Mouse (Mus musculus) myocyte (in vitro differentiated cells): ENCODE data around the gene Ms4a2. TPM values are rescaled to one million over a fixed set of nuclear protein-coding genes. Genes with fewer than 3 reads are reported as not detected.

Experiments
- H3K27me3 ChIP-seq: one replicate; pipeline ENCODE4 v1.6.1; 2011; ENCODE audit not compliant: control insufficient read depth, insufficient read depth, insufficient read length
- H3K36me3 ChIP-seq: one replicate; pipeline ENCODE4 v1.6.1; 2011; ENCODE audit not compliant: control insufficient read depth, insufficient read depth
- H3K4me2 ChIP-seq: one replicate; pipeline ENCODE4 v1.6.1; 2011; ENCODE audit warnings: low read depth, control low read depth
- H3K4me3 ChIP-seq: one replicate; pipeline ENCODE4 v1.5.1; 2011; ENCODE audit warnings: mild to moderate bottlenecking, control low read depth, moderate library complexity
- H3K79me2 ChIP-seq: one replicate; pipeline ENCODE4 v1.6.1; 2011; ENCODE audit not compliant: control insufficient read depth, insufficient read depth
- H3ac ChIP-seq: one replicate; pipeline ENCODE4 v1.6.1; 2011; ENCODE audit not compliant: control insufficient read depth, insufficient read length
- CEBPB ChIP-seq: IDR thresholded peaks from 2 replicates; pipeline ENCODE4 v1.6.1; 2011; ENCODE audit warnings: mild to moderate bottlenecking, moderate library complexity; ENCODE audit not compliant: poor library complexity, insufficient read depth, severe bottlenecking
- E2F4 ChIP-seq: IDR thresholded peaks from one replicate; pipeline ENCODE4 v1.6.1; 2011; ENCODE audit warnings: mild to moderate bottlenecking, control low read depth, moderate library complexity; ENCODE audit not compliant: insufficient read depth
- MAX ChIP-seq: IDR thresholded peaks from one replicate; pipeline ENCODE4 v1.6.1; 2011; ENCODE audit warnings: low read depth, mild to moderate bottlenecking, control low read depth
- MYOD1 ChIP-seq, 3 experiments: IDR thresholded peaks; one replicate each; pipeline ENCODE4 v1.6.1; 2011; ENCODE audit warnings: control low read depth in 2 of 3, low read depth in 2 of 3, mild to moderate bottlenecking in 2 of 3, moderate library complexity in 1 of 3; ENCODE audit not compliant: insufficient read length in 2 of 3, control insufficient read depth in 1 of 3
- MYOG ChIP-seq, 3 experiments: IDR thresholded peaks; one replicate each; pipeline ENCODE4 v1.6.1; 2011; ENCODE audit warnings: control low read depth in 2 of 3, low read depth in 2 of 3, mild to moderate bottlenecking in 2 of 3; ENCODE audit not compliant: insufficient read length in 2 of 3, control insufficient read depth in 1 of 3, insufficient read depth in 1 of 3
- POLR2A ChIP-seq: IDR thresholded peaks from one replicate; pipeline ENCODE4 v1.6.1; 2011; ENCODE audit warnings: low read depth, mild to moderate bottlenecking, control low read depth, moderate library complexity; ENCODE audit not compliant: insufficient read length
- POLR2AphosphoS2 ChIP-seq: IDR thresholded peaks from one replicate; pipeline ENCODE4 v1.6.1; 2011; ENCODE audit warnings: low read depth, control low read depth; ENCODE audit not compliant: insufficient read length
- REST ChIP-seq: IDR thresholded peaks from one replicate; pipeline ENCODE4 v1.6.1; 2011; ENCODE audit warnings: mild to moderate bottlenecking, control low read depth, moderate library complexity; ENCODE audit not compliant: insufficient read depth, insufficient read length
- SRF ChIP-seq: IDR thresholded peaks from one replicate; pipeline ENCODE4 v1.6.1; 2011; ENCODE audit warnings: low read depth; ENCODE audit not compliant: control insufficient read depth, insufficient read length
- TCF12 ChIP-seq: IDR thresholded peaks from one replicate; pipeline ENCODE4 v1.6.1; 2011; ENCODE audit warnings: mild to moderate bottlenecking, control low read depth; ENCODE audit not compliant: poor library complexity, insufficient read depth, severe bottlenecking
- TCF3 ChIP-seq: IDR thresholded peaks from one replicate; pipeline ENCODE4 v1.6.1; 2011; ENCODE audit warnings: low read depth, control low read depth; ENCODE audit not compliant: insufficient read length
- USF1 ChIP-seq: IDR thresholded peaks from one replicate; pipeline ENCODE4 v1.6.1; 2011; ENCODE audit warnings: low read depth, mild to moderate bottlenecking, control low read depth, moderate library complexity
- polyA plus RNA-seq: library from polyadenylated mRNA; unstranded; fragments of >200 nt; fragmentation: generic; extraction: Trizol; gene quantifications from one replicate; pipeline ENCODE4 v1.2.1, GENCODE M21; 2012; ENCODE audit warnings: missing spikeins

Ms4a2 gene
- polyA plus RNA-seq, 1 experiment = not detected

GRCm38 (mm10) chr19:11634330-11634729 is 10.8 kb upstream of the Ms4a2 start:
- Histone ChIP-seq H3K4me3 (no peak overlapping the region), H3K36me3 (no peaks in the 10 kb centered on the region), H3K79me2 (no peaks in the 10 kb centered on the region), H3K4me2 (no peak overlapping the region), H3ac (no peak overlapping the region), H3K27me3 (no peaks in the 10 kb centered on the region)
- TF ChIP-seq MYOG (IDR thresholded peaks at IDR 0.05; ENCODE audit: control insufficient read depth in 1 of 3, insufficient read depth in 1 of 3, insufficient read length in 2 of 3, low read depth in 2 of 3) (no peak), USF1 (no peak), MYOD1 (IDR thresholded peaks at IDR 0.05; ENCODE audit: control insufficient read depth in 1 of 3, insufficient read length in 2 of 3, low read depth in 2 of 3) (no peak), POLR2AphosphoS2 (no peak), REST (no peak), SRF (no peak), E2F4 (no peak), POLR2A (no peak), CEBPB (no peak)

GRCm38 (mm10) chr19:11633732-11634131 is 10.2 kb upstream of the Ms4a2 start:
- H3K27me3 ChIP-seq = no peaks in the 10 kb centered on the region
- no peaks in the 10 kb centered on the region for H3K79me2 ChIP-seq
- TF ChIP-seq REST (no peak), SRF (no peak), TCF12 (no peak), TCF3 (no peak), MYOD1 (IDR thresholded peaks at IDR 0.05; ENCODE audit: control insufficient read depth in 1 of 3, insufficient read length in 2 of 3, low read depth in 2 of 3) (no peak), CEBPB (no peak), POLR2AphosphoS2 (no peak), MYOG (IDR thresholded peaks at IDR 0.05; ENCODE audit: control insufficient read depth in 1 of 3, insufficient read depth in 1 of 3, insufficient read length in 2 of 3, low read depth in 2 of 3) (no peak), USF1 (no peak), E2F4 (no peak), POLR2A (no peak), MAX (no peak)
- H3ac ChIP-seq = no peak overlapping the region
- H3K4me3 ChIP-seq = no peak overlapping the region
- H3K4me2 ChIP-seq = no peak overlapping the region
- no peaks in the 10 kb centered on the region for H3K36me3 ChIP-seq

GRCm38 (mm10) chr19:11625231-11625630 is 1.7 kb upstream of the Ms4a2 start:
- no peaks in the 10 kb centered on the region for H3K79me2 ChIP-seq
- no peaks in the 10 kb centered on the region for H3K36me3 ChIP-seq
- H3ac ChIP-seq = no peak overlapping the region
- TF ChIP-seq SRF = no peak
- no peak for TF ChIP-seq MAX
- TF ChIP-seq TCF12 = no peak
- TF ChIP-seq POLR2AphosphoS2 = no peak
- no peak for TF ChIP-seq MYOD1 (IDR thresholded peaks at IDR 0.05; ENCODE audit: control insufficient read depth in 1 of 3, insufficient read length in 2 of 3, low read depth in 2 of 3)
- no peak for TF ChIP-seq REST
- H3K4me3 ChIP-seq = no peak overlapping the region
- no peaks in the 10 kb centered on the region for H3K27me3 ChIP-seq
- H3K4me2 ChIP-seq = no peak overlapping the region

- Histone ChIP-seq H3K4me3 (no peak overlapping the region), H3K79me2 (no peaks in the 10 kb centered on the region), H3K36me3 (no peaks in the 10 kb centered on the region), H3K27me3 (no peaks in the 10 kb centered on the region), H3ac (no peak overlapping the region), H3K4me2 (no peak overlapping the region)
- TF ChIP-seq MYOD1 (IDR thresholded peaks at IDR 0.05; ENCODE audit: control insufficient read depth in 1 of 3, insufficient read length in 2 of 3, low read depth in 2 of 3) (no peak), TCF3 (no peak), SRF (no peak), CEBPB (no peak), TCF12 (no peak), E2F4 (no peak), USF1 (no peak), MAX (no peak), POLR2AphosphoS2 (no peak)
Observed at GRCm38 (mm10) chr19:11624800-11625199, 1.3 kb upstream of the Ms4a2 start.

- Histone ChIP-seq H3K36me3 (no peaks in the 10 kb centered on the region), H3K4me2 (no peak overlapping the region)
- TF ChIP-seq CEBPB (no peak), USF1 (no peak), MAX (no peak), TCF3 (no peak), SRF (no peak), E2F4 (no peak), MYOG (IDR thresholded peaks at IDR 0.05; ENCODE audit: control insufficient read depth in 1 of 3, insufficient read depth in 1 of 3, insufficient read length in 2 of 3, low read depth in 2 of 3) (no peak), MYOD1 (IDR thresholded peaks at IDR 0.05; ENCODE audit: control insufficient read depth in 1 of 3, insufficient read length in 2 of 3, low read depth in 2 of 3) (no peak), POLR2A (no peak), TCF12 (no peak), POLR2AphosphoS2 (no peak), REST (no peak)
Observed at GRCm38 (mm10) chr19:11617983-11618382, 5.5 kb downstream of the Ms4a2 start.

More at GRCm38 (mm10) chr19:11617983-11618382, 5.5 kb downstream of the Ms4a2 start:
- Histone ChIP-seq H3ac (no peak overlapping the region), H3K27me3 (no peaks in the 10 kb centered on the region), H3K4me3 (no peak overlapping the region), H3K79me2 (no peaks in the 10 kb centered on the region)
